Mouse (Mus musculus) bone marrow, adult 2 months (tissue): ENCODE results near the gene Cetn3. TPM values are rescaled to one million over a fixed set of nuclear protein-coding genes. Genes with fewer than 3 reads are reported as not detected.

Experiments used
- H3K27ac ChIP-seq: fragments of 200-500 bp; 2 replicates; pipeline ENCODE4 v1.5.1; 2012; ENCODE audit warnings: low read depth, mild to moderate bottlenecking, control low read depth, inconsistent platforms, low read length; ENCODE audit not compliant: control insufficient read depth, poor library complexity, insufficient read depth
- H3K4me1 ChIP-seq: fragments of 200-500 bp; 2 replicates; pipeline ENCODE4 v1.6.1; 2011; ENCODE audit warnings: low read length; ENCODE audit not compliant: control insufficient read depth, insufficient read depth
- H3K4me3 ChIP-seq: fragments of 200-500 bp; replicated peaks from 2 replicates; pipeline ENCODE3; 2011; ENCODE audit warnings: mild to moderate bottlenecking, low read depth, low read length, control low read depth; ENCODE audit not compliant: control insufficient read depth
- CTCF ChIP-seq: fragments of 200-500 bp; IDR thresholded peaks from 2 replicates; pipeline ENCODE4 v1.5.1; 2011; ENCODE audit warnings: low read length, control low read depth; ENCODE audit not compliant: control insufficient read depth, insufficient read depth
- POLR2A ChIP-seq: fragments of 200-500 bp; IDR thresholded peaks from 2 replicates; pipeline ENCODE4 v1.6.1; 2011; ENCODE audit warnings: low read depth, mild to moderate bottlenecking, control low read depth, low read length, borderline replicate concordance; ENCODE audit not compliant: control insufficient read depth
- WGBS: fragments of 180-500 bp; shearing (Covaris S2); methylation state at CpG from one replicate; pipeline ENCODE4 v1.1.7; 2018; 5-methylcytosine and 5-hydroxymethylcytosine counted together
- polyA plus RNA-seq: library from polyadenylated mRNA; stranded (reverse); fragments of >200 nt; gene quantifications from 2 replicates; pipeline ENCODE4 v1.2.4, GENCODE M21; 2011; ENCODE audit warnings: low replicate concordance; ENCODE audit not compliant: missing spikeins, insufficient read depth, insufficient read length

Gene Cetn3
- polyA plus RNA-seq, 1 experiment: 53.3 TPM

DNA sequence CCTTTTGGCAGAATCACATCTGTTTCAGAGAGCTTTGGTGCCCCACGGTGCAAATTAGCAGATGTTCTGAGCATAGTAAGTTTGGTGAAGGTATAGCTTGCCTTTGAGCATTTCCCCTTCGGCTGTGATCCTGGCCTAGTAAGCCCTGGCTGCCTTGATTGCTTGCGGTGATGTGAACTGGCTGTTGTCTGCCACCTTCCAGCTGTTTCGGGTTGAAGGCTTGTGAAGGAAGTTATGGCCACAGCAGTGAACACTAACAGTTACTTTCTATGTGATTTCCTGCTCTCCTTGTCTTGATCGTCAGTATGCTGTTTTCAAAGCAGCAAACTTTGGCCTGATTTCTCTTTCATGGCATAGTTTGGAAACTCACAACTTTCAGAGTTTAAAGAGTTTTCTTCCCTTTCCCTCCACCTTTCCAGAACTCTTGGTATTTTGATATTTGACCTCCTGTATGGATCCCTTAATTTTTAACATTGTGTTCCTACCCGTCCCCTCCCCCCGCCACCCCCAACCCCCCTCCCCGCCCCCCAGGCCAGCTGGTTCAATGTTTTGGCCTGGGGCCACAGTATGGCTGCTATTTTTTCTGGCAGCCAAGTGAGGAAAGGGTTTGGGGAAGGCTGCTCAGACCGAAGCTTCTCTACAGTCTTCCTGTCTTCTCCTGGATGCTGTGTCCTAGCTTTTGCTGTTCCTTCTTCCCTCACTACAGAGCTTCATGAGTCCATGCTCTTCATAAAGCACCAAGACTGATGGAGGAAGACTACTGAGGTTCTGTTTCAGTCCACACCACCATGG, 53.7 kb downstream of the Cetn3 start:
- H3K27ac ChIP-seq: no peak overlapping the region
- TF ChIP-seq CTCF: no peak
- TF ChIP-seq POLR2A: no peak
- 67% methylated on average over 9 of the region's 9 CpGs for WGBS
- no peaks in the 10 kb centered on the region for H3K4me1 ChIP-seq
- H3K4me3 ChIP-seq: no peak overlapping the region

GRCm38 (mm10) chr13:81838016-81838415, 55.1 kb downstream of the Cetn3 start:
- WGBS: 86% methylated on average over 5 of the region's 5 CpGs

DNA sequence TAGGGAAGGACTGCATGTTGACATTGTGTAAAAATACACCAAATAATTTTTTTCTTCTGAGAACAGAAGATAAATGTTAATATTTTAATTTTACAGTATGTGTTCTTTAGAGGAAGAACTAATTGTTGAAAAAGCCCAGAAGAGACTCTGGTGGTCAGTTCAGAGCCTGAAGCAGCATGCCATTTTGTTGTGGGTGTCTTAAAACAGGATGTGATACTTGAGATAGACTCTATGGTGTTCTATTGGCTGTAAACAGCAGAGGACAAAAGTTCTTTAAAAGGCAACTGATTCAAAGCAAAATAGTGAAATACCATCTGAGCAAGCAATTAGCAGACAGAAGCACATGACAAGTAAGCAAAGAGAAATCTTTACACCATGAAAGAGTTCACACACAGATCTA, 56.1 kb downstream of the Cetn3 start:
- no peak overlapping the region for H3K27ac ChIP-seq
- TF ChIP-seq CTCF: no peak
- no peak for TF ChIP-seq POLR2A
- H3K4me1 ChIP-seq: no peaks in the 10 kb centered on the region
- H3K4me3 ChIP-seq: no peak overlapping the region

More at GRCm38 (mm10) chr13:81838016-81838415, 55.1 kb downstream of the Cetn3 start:
- Histone ChIP-seq H3K4me1 (no peaks in the 10 kb centered on the region), H3K4me3 (no peak overlapping the region), H3K27ac (no peak overlapping the region)
- TF ChIP-seq CTCF (no peak), POLR2A (no peak)

DNA sequence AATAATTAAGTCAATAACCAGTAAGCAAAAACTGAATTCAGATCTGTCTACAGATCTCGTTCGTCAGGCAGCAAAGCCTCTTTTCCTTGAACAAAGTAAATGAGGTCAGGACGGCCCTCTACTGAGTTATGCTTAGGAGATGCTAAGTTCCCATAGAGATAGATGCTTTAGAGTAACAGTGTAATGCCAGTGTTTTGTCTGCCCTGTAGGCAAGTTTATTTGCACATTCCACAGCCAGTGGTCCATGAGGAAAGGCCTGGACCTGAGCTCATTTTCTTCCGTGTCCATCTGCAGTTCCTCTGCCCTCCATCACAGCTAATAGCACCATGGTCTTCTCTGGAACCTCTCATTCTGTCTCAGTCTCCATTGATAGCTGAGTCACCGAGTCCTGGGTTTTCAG, 57.4 kb downstream of the Cetn3 start:
- H3K27ac ChIP-seq: no peak overlapping the region
- H3K4me3 ChIP-seq: no peak overlapping the region
- WGBS: 81% methylated on average over 5 of the region's 5 CpGs
- no peak for TF ChIP-seq POLR2A
- no peak for TF ChIP-seq CTCF
- H3K4me1 ChIP-seq: no peaks in the 10 kb centered on the region

- TF ChIP-seq CTCF: no peak
- TF ChIP-seq POLR2A: no peak
- Histone ChIP-seq H3K4me1 (no peaks in the 10 kb centered on the region), H3K4me3 (no peak overlapping the region), H3K27ac (no peak overlapping the region)
- 83% methylated on average over 5 of the region's 5 CpGs for WGBS
Observed at GRCm38 (mm10) chr13:81840646-81841045, 57.8 kb downstream of the Cetn3 start.

- H3K4me1 ChIP-seq: no peaks in the 10 kb centered on the region
- no peak for TF ChIP-seq CTCF
- TF ChIP-seq POLR2A: no peak
- 75% methylated on average over 6 of the region's 6 CpGs for WGBS
- H3K27ac ChIP-seq: no peak overlapping the region
- no peak overlapping the region for H3K4me3 ChIP-seq
Observed at GRCm38 (mm10) chr13:81842278-81842677, 59.4 kb downstream of the Cetn3 start.

Other genes starting within 250 kb of the Cetn3 start
- gene Adgrv1, start 149.9 kb upstream of the Cetn3 start, polyA plus RNA-seq: 1.7 TPM in 1 of 2 replicates, not detected in the other
- gene Lysmd3, start 125.4 kb upstream of the Cetn3 start, polyA plus RNA-seq: 3.0 and 4.5 TPM in 2 replicates
- 4.9 and 5.0 TPM in 2 replicates for gene Polr3g, start 72.1 kb upstream of the Cetn3 start, polyA plus RNA-seq
- gene Mblac2, start 71.7 kb upstream of the Cetn3 start, polyA plus RNA-seq: 2.8 and 9.1 TPM in 2 replicates